Mouse (Mus musculus): ENCODE measurements around the gene Sema3b.

The Sema3b gene

DNA sequence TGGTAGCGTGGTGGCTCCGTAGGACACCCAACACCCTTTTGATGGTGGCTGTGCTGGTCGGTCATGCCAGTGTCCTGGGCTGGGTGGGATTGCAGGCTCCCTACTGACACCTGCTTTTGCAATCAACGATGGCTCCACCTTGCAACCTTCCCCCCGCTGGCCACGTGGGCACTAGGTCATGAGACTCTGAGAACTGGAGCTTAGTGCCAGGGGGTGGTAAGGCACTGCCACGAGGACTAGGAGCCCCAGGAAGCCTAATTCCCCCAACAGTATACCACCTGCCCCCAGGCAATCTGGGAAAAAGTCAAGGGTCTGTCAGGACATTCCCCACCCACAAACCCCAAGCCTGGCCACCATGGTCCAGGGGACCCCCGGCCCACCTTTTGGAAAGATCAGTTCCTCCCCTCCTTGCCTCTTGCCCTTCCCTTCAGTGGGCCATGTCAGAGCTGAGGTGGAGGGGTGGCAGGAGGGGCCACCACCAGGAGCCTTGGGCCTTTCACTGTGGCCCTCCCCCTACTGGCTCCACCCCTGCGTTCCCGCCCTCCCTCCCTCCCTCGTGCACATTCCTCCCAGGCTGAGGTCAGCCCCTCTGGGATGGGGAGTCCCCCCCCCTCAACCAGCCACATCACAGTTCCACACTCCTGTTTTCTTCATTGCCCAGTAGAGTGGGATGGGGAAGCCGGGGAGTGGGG, at the start of gene Sema3b:
TSS of gene Sema3b (minus strand) at position 489 of the 692 bp plus-strand sequence.
- no peak for DNase-seq (ENCODE audit: low spot score in 2 of 2)

DNA sequence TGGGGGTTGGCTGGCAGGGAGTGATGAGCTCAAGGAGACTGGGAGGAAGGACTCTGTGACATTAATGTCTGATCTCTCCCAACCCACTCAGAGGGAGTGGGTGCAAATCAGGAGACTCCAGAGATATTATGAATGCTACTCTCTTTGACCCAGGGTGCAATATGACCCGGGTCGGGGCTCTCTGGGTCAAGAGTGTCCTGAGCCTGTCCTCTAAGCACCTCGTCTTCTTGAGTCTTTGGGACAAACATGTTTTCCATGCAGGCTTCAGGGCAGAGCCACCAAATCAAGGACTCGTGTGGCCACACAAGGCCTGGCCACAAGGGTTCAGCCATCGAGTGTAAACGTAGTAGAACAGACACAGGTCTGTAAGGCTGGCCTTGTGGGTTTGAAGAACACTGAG, 49.1 kb upstream of the Sema3b start:
- DNase-seq (ENCODE audit: low spot score in 2 of 2), result no peak

DNA sequence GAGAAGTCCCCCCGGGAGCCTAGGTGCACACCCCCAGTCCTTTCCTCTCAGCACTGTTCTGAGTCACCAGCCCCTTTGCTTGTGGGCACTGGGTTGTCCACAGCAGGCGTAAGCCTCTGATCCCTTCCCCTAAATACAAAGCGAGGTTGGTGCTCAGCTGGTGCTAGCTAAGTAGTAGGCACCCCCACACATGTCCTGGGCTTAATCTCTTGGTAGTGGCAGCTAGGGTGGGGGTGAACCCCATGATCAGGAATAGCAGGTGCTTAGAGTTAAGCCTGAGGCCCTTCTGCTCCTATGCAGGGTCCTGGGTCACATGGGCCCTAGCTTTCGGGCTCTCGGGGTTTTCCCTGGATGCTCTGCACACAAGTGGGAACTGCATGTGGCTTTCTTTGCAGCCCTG, 48.1 kb upstream of the Sema3b start:
- DNase-seq (ENCODE audit: low spot score in 2 of 2), result no peak

DNA sequence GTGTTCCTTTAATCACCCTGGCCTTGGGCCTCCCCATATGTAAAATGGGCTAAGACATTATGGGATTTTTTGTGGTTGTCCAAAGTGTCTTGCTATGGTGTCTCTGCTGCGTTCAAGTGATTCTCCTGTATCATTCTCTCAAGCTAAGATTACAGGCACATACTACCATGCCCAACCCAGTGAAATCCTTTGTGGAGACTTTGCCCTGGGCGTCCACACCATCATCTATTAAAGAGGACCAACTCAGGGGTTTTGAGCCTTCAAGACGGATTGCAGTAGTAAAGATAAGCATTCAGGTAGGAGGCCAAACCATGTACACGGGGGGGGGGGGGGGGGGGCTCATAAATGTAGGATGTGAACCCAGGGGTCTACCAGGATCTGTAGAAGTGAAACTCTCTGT, 45.6 kb upstream of the Sema3b start:
- no peak for DNase-seq (ENCODE audit: low spot score in 2 of 2)

DNA sequence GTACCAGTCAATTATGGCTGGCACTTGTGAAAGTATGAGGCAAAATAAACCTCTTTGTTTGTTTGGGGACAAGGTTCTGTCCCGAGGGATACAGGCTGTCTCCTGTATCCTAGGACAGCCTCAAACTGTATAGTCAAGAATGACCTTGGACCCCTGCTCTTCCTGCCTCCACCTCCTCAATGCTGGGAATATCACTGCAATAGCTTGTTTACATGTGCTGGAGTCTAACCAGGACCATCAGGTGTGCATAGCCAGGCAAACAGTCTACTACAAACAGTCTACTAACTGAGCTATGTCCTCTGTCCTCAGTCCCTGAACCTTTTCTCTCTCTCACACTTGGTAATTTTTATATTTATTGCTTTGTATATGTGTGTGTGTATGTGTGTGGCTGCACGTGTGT, 44.4 kb upstream of the Sema3b start:
- no peak for DNase-seq (ENCODE audit: low spot score in 2 of 2)

DNA sequence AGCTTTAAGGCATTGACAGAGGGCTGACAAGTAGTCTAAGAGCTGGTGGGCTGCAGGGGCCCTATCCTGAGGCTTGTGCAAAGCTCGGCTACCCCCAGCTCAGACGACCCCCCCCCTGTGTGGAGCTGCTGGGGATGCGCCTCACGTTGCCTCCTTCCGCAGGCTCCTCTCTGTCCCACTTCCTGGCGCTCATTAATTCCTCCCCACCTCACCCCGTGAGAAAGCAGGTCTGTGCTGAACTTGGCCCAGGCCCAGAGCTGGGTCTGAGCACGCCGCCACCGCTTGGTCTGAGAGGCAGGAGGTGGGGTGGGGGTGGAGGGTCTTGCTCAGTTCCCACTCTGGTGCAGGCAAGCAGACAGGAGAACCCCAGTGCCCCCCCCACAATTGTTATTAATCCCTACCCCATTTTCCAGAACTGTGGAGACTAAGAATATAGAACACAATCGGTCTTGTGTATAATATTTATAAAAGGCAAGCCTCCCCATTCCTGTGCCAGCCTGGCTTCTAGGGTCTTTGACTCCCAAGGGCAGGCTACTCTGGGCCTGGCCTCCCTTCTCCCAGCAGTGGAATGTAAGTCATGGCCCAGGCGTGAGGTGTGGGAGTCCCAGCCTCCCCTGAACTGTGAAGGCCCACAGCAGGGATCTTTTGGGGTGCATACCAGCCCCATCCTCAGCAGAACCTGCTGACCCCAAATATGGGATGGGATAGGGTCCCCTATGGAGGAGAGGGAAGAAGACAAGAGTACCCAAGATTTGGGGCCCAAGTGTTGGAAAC, 41.9 kb upstream of the Sema3b start:
- DNase-seq (ENCODE audit: low spot score in 2 of 2), result no peak

DNA sequence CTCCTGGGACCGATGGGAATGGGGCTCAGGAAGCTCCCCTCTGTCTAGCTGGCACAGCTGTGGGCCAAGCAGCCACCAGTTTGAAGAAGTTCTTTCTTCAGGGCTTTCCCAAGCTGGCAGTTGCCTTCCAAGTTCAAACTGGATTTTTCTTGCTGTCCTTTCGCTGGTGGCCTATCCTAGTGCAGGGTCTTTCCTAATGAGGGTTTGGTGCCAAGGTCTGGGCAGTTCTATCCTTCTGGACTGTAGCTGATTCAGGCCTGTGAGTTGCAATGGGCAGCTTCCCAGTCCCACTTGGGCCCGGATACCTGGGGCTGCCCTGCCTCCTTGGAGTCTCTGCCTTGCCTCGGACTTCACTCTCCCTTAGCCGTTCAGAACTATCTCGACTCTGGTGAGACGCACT, 41.2 kb upstream of the Sema3b start:
- no peak for DNase-seq (ENCODE audit: low spot score in 2 of 2)

DNA sequence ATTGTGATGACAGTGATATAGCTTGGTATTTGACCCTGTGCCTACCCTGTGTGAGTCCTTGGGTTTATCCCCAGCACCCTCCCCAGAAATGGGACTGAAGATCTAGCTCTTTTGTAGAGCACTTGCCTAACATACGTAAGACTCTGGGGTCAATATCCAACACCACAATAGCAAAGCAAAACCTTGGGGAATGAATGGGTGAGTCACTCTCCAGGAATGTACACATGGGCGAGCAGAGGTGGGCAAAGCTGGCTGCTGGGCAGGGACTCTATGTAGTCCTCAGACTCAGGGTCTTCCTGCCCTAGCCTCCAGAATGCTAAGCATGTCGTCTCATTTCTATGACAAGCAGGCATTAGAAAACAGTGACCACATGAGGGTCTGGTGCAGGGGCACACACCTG, 39.7 kb upstream of the Sema3b start:
- DNase-seq (ENCODE audit: low spot score in 2 of 2), result no peak

DNA sequence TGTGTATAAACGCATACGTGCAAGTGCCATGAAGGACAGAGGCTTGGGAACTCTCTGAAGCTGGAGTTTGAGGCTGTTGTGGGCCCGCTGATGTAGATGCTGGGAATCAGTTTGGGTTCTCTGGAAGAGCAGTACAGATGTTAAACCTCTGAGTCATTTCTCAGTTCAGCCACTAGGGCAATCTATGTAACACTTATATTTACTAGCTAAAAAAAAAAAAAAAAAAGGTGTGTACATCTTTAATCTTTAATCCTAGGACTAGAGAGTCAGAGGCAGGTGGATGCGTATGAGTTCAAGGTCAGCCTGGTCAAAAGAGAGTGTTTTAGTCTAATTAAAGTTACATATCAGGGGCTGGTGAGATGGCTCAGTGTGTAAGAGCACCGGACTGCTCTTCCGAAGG, 37.9 kb upstream of the Sema3b start:
- no peak for DNase-seq (ENCODE audit: low spot score in 2 of 2)

DNA sequence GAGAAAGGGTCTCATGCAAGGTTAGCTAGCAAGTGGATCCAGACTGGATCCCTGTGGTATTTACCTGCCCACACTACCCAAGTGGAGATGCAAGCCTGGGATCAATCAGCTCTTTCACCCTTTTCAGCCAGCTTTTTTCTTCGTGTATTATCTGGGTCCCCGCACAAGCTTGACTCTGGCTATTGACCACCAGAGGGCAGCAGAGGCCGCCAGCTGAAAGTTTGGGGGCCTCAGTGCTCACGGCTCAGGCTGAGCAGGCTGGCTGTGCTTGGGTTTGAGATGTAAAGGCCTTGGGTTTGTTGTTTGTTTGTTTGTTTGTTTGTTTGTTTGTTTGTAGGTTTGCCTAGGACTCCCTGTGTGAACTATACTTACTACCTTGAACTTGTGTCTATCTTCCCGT, 36.5 kb upstream of the Sema3b start:
- DNase-seq (ENCODE audit: low spot score in 2 of 2), result peak; percentile 57 to 77

DNA sequence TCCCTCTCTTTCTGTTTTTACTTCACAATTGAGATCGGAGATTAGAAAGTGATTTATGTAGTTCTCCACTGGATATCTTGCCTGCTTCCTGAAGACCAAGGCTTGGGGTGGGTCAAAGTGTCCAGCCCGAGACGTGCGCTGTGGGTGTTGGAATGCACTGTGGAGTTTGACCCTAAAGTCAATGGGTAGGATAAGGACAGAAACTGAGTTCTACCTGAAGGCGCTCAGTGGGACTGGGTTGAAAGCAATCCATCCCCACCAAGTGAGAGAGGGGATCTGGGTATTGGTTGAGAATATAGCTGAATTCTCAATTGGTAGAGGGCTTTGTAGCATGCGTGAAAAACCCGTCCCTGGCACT, 36.1 kb upstream of the Sema3b start:
- DNase-seq (ENCODE audit: low spot score in 2 of 2), result no peak

DNA sequence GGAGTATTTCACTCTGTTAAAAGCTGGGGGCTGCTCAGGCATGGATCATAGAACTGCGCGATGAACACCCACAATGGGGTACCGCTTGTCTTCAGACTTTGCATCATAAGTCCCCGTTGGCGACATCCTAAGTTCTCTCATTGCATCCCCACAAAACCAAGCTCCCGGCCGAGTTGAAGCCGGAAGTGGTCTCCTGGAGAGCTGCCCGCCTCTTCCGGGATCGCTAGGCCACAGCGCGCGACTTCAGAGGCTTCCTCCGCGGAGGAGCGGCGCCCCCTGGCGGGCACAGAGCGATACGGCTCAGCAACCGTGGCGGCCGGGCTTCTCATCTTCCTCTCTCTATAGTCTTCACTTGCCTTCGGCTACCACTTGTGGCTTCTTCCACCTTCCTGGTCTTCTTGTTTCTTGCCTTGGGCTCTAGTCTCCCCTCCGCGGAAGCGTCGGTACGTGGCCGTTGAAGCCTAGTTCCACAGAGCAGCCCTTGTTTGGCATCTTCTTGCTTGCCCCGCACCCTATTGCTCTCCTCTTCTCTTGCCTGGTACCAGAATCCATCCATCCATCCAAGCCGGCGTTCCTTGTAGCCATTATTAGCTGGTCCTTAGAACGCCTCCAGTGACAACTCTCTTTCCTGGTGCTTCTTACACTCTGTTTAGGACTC, 35.6 kb upstream of the Sema3b start:
- DNase-seq (ENCODE audit: low spot score in 2 of 2), result peak; percentile 86 to 94

DNA sequence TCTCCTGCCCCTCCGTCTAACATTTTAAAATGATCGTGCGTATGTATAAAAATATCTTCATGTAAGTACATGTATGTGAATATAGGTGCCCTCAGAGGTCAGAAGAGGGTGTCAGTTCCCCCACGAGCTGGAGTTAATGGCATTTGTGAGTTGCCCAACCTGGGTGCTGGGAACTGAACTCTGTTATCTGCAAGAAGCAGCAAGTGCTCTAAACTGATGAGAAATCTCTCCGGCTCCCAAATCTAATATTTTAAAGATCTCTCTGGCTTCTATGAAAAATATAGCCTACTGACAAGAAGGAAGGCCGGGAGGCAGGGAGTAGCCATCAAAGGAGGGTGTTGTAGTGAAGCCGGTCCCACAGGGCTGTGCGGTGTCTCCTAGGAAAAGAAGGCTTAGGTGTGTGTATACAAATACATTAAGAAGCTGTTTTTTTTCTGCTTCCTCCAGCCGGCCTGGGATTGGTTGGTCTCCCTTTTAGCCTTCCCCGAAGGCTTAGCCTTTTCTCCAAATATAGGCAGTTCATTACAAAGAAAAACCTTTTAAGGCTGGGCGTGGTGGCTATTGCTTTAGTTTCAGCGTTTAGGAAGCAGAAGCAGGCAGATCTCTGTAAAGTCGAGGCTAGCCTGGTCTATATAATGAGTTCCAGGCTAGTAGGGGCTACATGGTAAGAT, 34.6 kb upstream of the Sema3b start:
- DNase-seq (ENCODE audit: low spot score in 2 of 2), result no peak

DNA sequence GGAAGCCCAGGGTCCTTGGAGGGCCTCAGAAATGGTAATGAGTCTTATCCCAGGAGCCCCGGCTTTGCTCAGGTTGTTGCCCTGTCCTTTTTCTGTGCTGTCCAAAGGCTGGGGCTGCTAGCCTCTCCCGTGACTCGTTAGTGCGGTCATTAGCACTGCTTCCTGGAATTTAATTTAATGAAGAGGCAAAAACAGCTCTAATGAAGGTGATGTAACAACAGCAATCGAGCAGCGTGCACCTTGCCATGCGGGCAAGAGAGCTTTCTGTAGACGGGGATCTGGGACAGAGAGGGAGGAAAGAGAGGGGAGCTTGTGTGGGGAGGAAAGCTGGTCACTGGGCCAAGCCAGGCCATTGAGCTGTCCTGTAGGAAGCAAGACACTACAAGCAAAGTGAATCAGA, 32.6 kb upstream of the Sema3b start:
- DNase-seq (ENCODE audit: low spot score in 2 of 2), result no peak

DNA sequence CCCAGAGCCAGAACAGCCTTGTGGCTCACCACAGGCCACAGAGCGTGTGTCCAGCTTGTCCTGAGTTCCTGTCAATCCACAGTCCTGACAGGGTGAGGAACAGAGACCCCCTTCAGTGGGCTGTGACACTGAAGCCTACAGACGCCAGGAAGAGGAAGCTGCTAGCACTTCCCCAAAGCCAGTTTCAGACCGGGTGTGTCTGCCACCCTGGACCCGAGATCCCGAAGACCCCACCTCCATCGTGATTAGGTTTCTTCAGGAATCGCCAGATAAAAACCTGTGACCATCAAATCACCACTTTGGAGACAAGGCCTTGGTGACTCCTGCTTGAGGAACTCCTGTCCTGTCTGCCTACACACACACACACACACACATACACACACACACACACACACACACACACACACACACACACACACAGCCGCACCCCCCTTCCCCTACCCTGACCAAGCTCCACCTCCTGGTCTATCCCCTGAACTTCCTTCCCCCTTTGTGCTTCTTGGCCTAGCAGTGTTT, 31.3 kb upstream of the Sema3b start:
- DNase-seq (ENCODE audit: low spot score in 2 of 2), result peak in 1 of 2 experiments; percentile 53

DNA sequence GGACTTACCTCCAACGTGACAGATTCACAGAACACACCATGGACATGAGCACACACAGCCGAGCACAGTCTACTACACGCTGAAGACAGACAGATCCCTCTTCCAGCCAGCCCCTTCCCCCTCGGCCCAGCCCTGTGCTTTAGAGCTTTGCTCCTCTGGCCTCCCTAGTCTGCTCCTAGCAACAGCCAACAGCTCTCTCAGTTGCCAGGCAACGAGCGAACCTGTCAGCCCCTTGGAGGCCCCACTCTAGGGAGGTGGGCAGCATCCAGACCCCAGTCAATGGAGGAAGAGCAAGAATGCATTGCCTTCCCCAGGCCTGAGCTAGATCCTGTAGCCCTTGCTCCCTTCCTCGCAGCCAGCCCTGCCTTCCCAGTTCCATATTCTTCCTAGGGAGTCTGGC, 28.0 kb upstream of the Sema3b start:
- no peak for DNase-seq (ENCODE audit: low spot score in 2 of 2)

DNA sequence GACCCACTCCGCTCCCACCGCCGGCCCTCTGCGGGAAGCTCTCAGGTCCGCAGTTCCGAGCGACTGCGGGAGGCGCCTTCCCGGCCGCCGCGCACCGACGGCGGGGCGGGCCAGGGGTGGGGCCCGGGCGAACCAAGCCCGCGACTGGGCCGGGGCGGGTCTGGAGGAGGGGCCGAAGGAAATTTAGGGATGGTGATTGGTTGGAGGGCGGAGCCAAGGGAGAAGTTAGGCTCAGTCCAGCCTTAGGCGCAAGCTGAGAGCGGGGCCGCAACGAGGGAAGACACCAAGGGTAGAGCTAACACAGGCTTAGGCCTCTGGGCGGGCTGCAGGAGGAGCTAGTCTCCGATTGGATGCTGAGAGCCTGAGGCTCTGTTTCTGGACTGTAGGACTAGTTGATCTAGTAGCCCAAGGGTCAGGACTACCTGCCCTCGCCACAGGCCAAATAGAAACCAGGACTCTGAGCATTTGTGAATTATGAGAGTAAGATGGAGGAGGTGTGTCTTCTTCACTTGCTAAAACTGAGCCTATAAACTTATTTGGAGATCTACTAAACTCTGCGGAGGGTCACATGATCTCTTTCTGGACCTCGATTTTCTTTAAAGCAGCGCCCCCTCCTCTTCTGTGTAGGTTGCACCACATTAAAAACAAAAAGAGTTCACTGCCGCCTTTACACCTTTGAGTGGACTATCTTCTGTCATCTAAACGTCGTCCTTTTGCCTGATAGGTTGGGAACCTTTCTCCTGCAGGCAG, 26.4 kb upstream of the Sema3b start, which contains the start of gene Gnai2:
TSS of gene Gnai2 (minus strand) at position 89 of the 750 bp plus-strand sequence.
- DNase-seq (ENCODE audit: low spot score in 2 of 2), result peak; percentile 95 to 96

DNA sequence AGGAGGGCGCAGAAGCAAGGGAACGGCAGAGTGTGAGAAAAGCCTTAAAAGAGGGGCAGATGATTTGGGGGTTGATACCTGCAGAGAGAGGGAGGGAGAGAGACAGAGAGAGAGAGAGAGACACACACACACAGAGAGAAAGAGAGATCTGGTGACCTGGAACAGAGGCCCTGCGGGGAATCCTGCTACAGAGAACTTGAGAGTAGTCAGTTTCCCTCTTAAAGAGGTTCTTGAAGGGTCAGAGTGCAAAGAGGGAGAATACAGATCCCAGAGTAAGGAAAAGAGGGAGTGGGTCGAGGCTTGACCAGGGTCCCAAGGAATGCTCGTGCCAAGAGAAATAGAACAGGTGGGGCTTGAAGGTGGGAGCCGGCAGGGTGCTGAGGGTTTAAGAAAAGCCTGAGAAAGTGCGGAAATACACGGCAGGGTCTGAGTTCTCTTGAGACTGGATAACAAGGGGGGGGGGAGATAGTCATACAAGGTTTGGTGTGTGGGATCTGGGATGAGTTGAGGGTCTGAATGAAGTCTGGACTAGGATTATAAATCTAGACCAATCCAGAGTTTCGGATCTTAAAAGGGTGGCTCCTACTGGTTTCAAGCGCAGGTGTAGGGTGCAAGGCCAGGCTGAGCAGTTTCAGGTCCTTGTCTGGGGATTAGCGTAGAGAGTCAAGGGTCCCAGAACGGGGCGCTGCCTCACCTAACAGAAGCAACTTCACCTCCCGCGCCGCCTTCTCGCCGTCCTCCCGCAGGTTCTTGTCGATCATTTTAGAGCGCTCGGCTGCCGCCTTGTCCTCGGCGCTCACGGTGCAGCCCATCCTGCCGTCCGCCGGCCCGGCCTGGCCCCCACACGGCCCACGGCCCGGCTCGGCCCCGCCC, 25.6 kb upstream of the Sema3b start:
- DNase-seq (ENCODE audit: low spot score in 2 of 2), result no peak

DNA sequence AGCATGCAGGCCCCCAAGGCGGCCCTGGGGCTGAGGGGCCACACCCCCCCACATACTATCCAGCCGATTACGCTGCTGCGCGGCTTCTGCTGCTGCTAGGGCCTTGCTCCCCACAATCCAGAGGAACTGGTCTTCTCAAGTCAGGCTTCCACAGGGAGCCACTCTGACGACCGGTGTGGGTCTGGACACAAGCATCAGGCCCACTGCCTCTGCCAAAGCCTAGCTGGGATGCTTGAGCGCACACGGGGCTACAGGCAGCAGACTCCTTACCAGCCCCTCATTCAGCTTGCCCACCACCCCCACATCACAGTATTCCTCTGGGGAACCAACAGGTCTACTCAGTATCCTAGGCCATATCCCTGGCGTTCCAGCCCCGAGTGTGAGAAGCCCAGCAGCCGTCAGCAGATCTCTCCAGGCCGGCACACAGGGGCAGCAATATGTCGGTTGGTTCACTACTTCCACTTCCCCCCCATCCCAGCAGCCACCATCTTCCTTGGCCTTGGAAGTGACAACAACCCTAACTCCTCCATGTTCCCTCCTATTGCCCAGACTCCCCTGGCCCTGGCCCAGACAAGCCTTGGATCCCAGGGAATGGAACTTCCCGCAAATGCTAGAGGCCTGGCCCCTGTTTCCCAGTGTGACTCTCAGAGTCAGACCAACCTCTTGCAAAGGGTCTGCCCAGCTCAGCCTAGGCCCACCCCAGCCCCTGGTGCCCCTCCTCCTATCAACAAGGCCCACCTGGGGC, 24.8 kb upstream of the Sema3b start:
- no peak for DNase-seq (ENCODE audit: low spot score in 2 of 2)
